Mouse (Mus musculus) testis, postnatal 10 days (tissue): ENCODE measurements around the gene Hsd17b14.

Experiments used
- DNase-seq: peaks from one replicate; pipeline ENCODE4 v3.0.0; 2021; ENCODE audit warnings: low spot score

Gene Hsd17b14

DNA sequence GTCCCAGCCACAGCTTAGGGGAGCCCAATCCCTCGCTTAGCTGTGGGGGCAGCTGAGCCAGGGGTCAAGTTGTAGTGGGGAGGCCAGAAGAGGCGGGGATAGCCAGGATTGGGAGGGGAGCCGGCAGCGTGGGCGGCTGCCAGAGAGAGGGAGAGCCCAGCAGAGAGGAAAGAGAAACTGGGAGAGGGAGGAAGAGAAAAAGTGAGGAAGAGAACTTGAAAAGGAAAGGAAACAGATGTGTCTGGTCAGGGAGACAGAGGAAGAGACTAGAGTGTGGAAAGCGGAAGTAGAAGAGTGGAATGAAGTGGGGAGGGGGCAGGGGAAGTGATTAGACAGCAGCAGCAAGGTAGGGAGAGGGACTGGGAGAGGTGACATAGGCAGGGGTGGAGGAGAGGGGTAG is 25.2 kb upstream of the Hsd17b14 start:
- no peak for DNase-seq

DNA sequence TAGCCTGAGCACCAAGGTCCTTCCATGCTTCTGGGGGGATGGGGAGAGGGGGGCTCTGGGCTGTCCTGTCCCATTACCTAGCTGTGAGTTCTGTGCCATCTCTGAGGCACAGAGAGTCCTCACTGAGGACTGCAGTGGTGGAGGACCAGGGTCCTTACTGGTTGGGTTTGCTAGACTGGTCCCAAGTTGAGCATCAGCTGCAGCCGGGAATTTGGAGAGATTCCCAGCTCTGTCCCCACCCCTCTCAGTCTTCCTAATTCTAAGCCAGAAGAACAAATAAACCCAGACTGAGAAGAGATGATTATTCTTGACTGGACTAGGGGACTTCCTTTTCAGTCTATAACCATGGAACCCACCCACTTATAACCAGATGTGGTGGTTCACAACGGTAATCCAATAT is 24.1 kb upstream of the Hsd17b14 start:
- no peak for DNase-seq

DNA sequence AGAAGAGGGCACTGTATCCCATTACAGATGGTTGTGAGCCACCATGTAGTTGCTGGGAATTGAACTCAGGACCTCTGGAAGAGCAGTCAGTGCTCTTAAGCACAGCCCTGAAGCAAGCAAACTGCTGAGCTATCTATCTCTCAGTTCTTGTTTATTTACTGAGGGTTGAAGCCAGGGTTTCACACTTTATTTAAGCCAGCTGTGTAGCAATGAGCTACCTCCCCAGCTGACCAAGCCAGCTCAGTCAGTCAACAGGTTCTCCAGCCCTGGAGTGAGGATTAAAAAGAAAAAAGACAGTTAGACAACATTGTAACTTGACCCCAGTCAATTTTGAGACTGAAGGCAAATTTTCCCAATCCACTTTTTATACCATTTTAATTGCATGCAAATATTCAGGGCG is 19.0 kb upstream of the Hsd17b14 start:
- DNase-seq = no peak

DNA sequence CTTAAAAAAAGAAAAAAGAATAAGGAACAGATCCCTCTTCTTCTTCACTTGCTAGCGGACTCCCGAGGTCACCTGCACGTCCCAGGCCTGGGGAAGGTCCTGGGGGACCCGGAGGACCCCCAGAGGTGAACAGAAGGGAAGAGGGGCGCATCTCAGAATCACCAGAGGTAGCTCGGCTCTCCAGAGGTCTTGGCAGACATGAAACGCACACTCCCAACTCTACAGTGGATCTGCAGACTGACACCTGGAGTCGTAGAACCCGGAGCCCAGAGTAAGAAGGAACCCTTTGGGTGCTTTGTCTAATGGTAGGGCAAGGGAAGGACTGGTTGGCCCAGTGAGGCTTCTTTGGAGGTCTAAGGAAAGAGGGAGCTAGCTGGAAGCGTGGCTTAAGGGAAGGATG is 17.1 kb upstream of the Hsd17b14 start:
- no peak for DNase-seq

DNA sequence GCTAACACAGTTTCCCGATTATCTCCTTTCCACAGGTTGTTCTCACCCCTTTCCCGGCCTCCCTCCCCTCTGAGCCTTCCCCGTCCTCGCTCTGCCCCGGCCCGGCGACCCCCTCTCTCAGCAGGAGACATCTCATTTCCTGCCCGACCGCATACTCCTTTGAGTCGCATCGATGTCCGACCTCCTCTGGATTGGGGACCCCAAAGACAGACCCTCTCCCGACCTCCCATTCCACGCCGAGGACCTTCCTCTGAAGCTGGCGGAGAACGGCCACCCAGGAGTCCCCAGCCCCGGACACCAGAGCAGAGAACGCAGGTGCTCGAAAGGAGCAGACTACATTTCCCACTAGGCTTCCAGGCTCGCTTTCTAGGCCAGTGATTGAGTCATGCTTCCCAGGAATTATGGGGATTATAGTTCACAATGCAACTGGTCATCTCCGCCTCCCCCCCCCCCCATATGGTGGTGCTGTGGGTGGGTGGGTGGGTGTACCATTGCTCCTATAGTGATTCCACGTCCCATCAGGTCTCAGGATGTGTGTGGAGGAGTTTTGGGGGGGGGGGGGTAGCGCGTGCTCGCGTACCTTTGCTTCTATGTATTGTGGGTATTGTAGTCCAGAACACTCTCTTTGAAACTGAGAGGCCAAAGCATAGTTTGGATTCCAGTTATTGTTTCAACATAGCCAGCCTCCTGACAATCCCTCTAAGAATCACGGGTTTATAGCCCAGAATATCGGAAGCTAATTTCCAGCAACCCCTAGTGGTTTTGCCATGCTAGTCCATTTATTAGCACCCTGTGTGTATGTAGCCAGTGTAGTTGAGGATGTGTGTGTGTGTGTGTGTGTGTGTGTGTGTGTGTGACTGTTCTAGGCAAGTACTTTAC is 16.3 kb upstream of the Hsd17b14 start:
- DNase-seq = no peak

DNA sequence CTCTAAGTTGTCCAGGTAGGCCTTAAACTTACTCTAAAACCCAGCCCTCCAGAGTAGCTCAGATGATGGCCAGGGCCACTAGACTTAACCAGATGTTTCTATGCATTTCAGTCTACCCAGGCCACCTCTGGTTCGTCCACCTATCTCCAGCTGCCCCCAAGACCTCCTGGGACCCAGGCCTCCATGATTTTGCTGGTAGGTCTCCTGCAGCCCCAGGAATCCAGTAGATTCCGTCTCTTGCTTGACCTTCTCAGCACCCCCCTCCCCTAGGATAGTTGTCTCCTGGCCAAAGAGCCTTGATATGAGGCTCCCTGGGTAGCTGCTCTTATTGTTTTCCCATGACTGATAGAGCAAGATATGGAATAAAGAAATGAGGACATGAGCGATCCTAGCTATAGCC is 15.6 kb upstream of the Hsd17b14 start:
- no peak for DNase-seq

DNA sequence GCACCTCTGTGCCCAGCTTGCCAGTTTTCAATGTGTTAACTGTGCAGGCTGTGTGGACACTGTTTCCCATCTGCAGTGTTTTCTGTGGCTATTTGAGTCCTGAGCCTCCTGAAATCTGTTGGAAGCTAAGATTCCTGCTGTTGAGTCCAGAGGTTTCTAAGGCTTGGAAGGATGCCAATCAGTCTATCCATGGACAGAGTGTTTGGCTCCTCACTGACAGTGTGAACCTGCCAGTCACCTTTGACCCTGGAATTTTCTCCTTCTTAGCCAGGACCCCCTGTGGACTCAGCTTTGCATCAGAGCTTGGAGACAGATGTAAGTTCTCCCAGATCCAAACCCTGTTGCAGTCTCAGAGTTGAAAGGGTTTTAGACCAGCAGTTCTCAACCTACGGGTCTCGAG is 14.5 kb upstream of the Hsd17b14 start:
- no peak for DNase-seq

DNA sequence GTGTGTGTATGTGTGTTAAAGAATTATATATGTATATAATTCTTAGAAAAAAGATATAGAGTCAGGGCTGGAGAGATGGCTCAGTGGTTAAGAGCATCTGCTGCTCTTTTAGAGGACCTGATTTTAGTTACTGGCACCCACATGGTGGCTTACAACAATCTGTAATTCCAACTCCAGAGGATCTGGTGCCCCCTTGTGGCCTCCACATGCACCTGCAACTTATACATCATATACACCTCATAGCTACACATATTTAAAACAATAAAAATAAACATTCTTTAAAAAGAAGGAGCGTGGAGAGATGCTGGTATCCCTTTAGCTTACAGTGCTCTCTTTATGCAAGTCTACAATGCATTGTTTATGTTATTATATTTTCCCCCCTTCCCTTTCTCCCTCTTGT is 10.2 kb upstream of the Hsd17b14 start:
- no peak for DNase-seq

DNA sequence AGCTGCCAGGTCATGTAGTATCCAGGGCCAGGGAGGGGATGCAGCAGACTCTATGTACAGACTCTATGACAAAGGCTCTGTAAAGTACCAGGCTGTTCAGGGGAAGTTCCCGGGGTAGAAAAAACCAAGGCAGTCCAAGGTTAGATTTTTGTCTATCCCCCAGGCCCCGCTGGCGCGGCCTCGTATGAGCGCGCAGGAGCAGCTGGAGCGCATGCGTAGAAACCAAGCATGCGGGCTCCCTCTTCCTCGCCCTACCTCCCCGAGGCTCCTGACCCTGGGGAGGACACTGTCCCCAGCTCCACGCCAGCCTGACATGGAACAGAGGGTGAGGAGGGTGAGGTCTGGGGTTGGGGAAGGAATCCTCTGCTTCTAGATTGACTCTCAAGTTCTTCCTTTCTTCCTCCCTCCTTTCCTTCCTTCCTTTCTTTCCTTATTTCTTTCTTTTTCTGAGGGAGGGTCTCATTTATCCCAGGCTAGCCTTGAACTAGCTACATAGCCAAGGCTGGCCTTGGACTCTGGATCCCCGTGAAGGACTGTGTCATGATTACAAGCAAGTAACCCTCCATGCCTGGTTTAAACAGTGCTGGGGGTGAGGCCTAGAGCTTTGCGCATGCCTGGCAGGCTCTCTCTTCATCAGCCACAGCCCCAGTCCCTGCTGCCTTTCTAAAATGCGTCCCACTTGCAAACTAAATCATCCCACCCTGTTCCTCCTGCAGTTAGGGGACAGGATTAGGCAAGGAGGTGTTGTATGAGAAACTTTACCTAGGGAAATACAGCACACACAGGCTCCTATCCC is 4.9 kb upstream of the Hsd17b14 start:
- DNase-seq = no peak

DNA sequence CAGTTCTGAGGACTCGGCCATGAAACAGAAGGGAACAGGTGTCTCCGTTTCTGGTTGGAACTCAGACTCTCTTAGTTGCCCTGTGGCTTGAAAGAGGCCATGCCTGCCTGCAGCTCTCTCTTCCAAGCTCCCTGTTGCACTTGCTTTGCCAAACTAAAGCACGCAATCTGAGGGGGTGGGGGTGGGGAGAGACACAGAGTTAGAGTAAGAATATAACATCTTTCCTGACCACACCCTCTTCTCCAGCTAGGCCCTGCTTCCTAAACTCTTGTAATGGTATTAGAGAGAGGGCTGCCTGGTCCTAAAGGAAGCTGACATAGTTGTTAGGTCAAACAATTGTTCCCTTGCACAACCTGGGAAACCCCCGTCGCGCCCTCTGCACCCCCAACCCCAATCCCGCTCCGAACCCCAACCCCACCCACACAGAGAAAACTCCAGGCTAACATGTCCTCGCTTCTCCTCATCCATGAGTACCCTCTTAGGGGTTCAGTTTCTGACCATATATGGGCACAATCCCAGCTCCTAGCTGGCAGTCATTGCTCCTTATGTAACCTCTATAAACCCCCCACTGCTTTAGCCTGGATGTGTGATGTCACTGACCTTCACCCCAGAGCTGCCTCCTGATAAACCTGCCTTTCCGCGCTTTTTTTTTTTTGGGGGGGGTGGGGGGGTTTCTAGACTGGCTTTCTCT is 3.7 kb upstream of the Hsd17b14 start:
- DNase-seq = no peak

DNA sequence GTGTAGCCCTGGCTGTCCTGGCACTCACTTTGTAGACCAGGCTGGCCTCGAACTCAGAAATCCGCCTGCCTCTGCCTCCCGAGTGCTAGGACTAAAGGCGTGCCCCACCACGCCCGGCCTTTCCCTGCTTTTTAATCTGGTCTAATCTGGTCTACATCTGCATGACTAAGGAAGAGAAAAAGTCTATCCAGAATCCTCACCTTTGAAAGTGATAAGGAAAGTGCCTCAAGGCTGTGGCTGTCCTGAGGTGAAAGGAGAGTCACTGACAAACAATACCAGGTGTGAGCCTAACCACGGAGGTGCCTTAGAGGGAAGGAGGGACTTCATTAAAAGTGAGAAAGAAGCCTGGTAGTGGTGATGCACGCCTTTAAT is 3.2 kb upstream of the Hsd17b14 start:
- DNase-seq = no peak

DNA sequence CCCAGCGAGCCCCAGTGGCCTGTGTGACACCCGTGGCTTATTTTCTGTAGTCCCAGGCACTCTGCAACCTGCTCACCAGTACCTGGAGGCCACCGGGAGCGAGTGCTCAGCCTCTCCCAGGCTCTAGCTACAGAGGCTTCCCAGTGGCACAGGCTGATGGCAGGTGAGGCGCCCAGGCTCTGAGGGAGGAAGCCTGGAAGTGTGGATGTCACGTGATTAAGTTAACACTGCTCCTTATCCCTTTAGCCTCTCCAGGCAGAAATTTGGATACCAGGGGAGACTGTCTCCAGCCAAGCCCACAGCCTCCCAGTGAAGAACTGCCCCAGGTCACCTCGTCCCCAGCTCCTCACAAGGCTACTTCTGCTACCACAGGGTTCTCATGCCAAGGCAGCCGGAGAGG is 1.2 kb upstream of the Hsd17b14 start:
- no peak for DNase-seq

DNA sequence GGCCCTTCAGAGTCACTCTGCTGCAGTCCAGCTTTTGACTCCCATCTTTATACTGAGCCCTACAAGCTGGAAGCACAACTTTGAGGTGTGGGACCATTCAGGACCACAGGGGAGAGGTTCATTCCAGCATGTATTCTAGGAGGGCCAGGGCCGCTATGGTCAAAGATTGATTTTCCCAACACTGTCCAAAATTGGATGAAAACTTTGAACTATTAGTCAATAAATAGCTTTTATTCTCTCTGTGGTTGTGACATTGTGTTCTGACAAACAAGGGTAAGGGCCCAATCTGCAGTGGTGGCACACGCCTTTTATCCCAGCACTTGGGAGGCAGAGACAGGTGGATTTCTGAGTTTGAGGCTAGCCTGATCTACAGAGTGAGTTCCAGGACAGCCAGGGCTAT is 703 bp upstream of the Hsd17b14 start:
- no peak for DNase-seq

DNA sequence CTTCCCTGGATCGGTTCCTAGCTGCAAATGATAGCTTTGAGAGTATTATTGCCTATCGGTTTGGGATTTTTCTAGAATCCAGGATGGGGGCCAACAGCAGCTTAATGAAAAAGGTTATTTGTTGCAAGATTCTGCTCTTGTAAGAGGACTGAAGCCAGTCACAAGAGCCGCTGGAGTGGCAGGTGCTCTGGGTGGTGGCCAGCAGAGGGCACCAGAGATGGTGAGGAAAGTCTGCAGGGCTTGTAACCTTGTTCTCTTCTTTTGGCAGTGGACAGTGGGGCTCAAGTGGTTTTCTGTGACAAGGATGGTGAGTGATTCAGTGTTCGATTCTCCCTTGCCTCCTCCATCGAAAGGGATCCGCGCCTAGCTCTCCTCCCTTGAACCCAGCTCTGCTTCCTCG is 1.1 kb downstream of the Hsd17b14 start:
- DNase-seq = peak; percentile 89

DNA sequence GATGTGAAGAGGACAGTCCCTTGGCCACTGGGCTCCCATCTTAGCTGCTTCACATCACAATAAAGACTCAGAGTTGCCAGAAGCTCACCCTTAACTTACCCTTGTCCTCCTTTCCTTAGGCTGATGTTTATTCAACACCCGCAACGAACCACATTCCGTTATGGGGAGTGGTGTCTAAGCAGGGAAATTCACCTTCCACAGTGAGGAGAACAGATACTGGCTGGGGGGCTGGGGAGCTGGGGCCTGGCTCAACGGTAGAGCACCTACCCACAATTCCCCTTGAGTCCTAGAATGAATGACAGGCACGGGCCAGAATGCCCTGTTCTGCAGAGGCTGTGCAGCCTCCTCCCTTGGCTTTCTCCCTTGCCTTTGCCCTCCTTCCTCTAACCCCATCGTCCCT is 4.2 kb downstream of the Hsd17b14 start:
- no peak for DNase-seq

DNA sequence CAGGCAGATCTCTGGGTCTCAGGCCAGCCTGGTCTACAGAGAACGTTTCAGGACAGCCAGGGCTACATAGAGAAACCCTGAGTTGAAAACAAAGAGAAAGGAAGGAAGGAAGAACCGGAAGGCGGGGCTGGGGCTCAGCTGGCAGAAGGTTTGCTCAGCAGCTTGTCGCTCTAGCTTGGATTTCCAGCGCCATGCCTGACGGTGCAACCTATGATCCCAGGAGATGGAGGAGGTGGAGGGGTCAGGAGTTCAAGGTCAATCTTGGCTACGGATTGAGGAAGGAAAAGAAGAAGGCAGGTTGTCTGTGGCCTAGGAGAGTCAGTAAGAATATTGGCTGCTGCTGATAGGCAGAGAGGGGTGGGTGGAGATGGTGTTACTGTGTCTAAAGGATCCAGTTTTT is 5.5 kb downstream of the Hsd17b14 start:
- no peak for DNase-seq

DNA sequence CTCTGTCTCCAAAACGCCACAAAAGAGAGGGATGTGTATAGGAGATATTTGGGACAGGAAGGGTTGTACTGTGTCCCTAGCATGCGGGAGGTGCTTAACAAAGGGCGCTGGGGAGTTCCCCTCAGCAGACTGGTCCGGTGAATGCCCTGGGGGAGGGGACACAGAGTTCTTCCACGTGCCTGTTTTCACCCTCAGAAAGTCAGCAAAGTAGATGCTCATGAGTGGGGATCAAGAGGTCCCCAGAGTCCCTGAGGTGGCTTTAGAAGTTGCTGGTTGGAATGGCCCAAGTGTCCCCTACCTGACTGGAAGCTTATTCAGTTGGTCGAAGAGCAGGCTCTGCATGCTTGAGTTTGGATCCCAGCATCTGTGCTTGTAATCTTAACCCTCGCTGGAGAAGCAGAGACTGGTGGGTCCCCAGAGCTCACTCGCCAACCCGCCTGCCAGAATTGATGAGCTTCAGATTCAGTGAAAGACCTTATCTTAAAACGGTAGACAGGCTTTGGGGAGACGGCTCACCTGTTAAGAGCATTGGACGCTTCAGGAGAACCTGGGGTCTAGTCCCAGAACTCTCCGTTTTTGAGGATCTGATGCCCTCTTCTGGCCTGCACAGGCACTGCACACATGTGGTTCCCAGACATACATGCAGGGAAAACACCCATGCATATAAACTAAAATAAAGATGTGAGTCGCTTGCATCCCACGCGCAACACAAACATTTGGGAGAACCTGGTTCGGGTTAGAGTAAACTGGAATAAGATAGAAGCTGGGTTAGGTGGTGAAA is 6.3 kb downstream of the Hsd17b14 start:
- DNase-seq = peak; percentile 87

DNA sequence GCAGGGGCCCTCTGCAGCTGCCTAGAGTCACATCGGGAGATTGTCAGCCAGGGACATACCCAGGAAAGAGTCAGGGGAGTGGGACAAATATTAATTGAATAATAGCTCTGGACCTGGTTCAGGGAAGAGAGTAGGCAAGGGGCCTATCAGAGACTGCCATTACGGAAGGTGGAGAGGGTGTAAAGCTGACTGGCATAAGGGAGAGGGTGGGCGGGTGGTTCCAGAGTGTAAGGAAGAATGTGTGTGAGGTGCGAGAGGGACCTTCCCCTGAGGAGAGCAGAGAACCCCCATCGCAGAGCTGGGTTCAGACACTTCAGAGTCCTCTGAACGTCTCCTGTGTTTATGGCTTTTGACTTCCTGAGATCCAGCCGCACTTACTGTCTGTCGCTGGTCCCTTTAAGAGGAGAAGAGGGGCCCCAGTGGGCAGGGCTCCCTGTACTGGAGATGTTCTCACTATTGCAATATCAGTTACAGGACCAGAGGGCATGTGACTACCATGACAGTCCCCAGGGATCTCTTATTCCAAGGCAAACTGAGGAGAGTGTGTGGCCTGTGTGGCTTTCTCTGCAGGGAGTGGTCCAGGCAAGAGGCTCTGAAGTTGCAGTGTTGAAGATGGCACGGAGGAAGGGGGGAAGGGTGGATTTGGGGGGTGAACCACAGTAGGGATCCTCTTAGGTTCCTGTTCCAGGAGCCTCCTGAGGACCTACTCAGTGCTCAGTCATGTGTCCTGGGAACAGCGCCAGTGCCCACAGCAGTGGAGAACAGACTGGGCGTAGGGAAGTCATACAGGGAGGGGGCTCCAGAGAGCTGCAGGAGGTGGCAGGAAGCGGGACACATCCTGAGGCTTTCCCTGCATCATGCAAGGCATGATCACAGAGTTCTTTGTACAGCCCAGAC is 7.2 kb downstream of the Hsd17b14 start:
- DNase-seq = no peak

DNA sequence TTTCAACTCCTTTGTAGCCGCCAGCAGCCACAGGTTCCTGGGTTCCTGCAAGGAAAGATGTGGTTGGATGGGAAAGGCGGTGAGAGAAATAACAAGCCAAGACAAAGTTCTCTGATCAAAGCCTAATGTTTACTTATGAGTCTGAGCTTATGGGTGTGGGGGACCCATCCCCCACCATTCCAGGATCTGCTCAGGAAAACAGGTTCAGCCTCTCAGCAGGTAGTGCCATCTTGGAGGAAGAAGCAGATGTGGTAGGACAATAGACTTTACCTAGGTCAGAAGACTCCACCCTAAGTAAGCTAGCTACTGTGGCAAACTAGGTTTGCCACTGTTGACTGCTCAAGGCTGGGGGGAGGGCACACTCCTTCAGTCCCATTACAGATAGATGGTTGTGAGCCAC is 10.1 kb downstream of the Hsd17b14 start:
- DNase-seq = no peak

DNA sequence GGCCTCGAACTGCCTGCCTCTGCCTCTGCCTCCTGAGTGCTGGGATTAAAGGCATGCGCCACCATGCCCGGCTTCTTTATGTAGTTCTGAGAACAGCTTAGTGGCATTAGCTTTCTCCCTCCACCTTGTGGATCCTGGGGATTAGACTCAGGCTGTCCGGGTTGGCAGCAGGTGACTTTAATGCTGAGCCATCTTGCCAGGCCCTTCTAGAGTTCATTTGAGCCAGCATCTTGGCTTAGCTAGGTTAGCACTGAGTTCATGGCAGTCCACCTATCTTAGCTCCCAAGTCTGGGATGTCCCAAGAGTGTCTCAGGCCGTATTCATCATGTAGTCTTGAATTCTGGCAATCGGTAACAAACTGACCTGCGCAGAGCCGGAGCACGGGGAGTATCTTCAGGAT is 10.8 kb downstream of the Hsd17b14 start:
- no peak for DNase-seq

DNA sequence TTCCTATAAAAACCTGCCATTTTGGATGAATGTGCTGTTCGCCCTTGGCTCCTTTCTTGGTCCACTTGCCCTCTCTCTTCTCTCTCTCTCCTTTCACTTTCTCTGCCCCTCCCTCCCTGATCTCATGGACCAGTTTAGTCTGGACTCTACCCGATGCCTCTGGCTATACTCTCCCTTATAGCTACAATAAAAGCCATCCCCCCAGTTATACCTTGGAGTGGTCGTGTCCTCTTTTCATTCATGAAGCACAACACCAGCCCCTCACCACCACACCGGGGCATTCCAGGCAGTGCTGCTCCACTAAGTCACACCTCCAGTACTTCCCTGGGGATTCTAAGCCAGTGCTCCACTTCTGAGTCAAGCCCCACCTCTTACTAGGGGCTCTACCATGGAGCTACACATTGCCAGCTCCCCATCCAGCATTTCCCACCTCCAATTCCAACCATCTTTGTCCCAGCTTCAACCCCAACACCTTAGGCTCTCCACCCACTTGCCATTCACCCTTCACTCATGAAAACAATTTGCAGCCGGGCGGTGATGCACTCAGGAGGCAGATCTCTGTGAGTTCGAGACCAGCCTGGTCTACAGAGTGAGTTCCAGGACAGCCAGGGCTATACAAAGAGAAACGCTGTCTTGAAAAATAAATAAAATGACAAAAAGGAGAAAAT is 12.6 kb downstream of the Hsd17b14 start:
- DNase-seq = no peak
